Mouse (Mus musculus) heart, embryonic 10.5 days (tissue): ENCODE results near the gene Psmb4. TPM values are rescaled to one million over a fixed set of nuclear protein-coding genes. Genes with fewer than 3 reads are reported as not detected.
"Not testable (repeated sequence)": the region's sequence is repeated elsewhere in the genome, so short reads cannot be mapped to it uniquely, and the experiment has no call there.

Source experiments
- DNase-seq: peaks from one replicate; pipeline ENCODE4 v3.0.0-alpha.2; 2017; ENCODE audit warnings: low spot score
- H3K27ac ChIP-seq: fragments of 300-500 bp; sonication (generic); 2 replicates; pipeline ENCODE4 v1.5.1; 2016; ENCODE audit warnings: mild to moderate bottlenecking
- H3K27me3 ChIP-seq: fragments of 300-500 bp; sonication (generic); 2 replicates; pipeline ENCODE4 v1.6.1; 2016; ENCODE audit warnings: mild to moderate bottlenecking; ENCODE audit not compliant: poor library complexity, insufficient read depth, severe bottlenecking
- H3K36me3 ChIP-seq: fragments of 300-500 bp; sonication (generic); 2 replicates; pipeline ENCODE4 v1.6.1; 2016; ENCODE audit warnings: mild to moderate bottlenecking, moderate library complexity
- H3K4me1 ChIP-seq: fragments of 300-500 bp; sonication (generic); 2 replicates; pipeline ENCODE4 v1.6.1; 2016; ENCODE audit warnings: mild to moderate bottlenecking
- H3K4me3 ChIP-seq: fragments of 300-500 bp; sonication (generic); 2 replicates; pipeline ENCODE4 v1.5.1; 2016; ENCODE audit warnings: mild to moderate bottlenecking, moderate library complexity
- H3K9me3 ChIP-seq: fragments of 300-500 bp; sonication (generic); 2 replicates; pipeline ENCODE4 v1.6.1; 2016; ENCODE audit warnings: mild to moderate bottlenecking, moderate library complexity
- WGBS: fragments of 180-500 bp; shearing (Covaris S2); methylation state at CpG from one replicate; pipeline ENCODE4 v1.1.7; 2016; 5-methylcytosine and 5-hydroxymethylcytosine counted together
- polyA plus RNA-seq: library from polyadenylated mRNA; unstranded; fragments of >200 nt; fragmentation: Nextera tagmentation; extraction: Ambion mirVana; gene quantifications from 2 replicates; pipeline ENCODE4 v1.2.1, GENCODE M21; 2016

Psmb4 gene
- polyA plus RNA-seq, 1 experiment from 2014 or later, result 348 TPM

DNA sequence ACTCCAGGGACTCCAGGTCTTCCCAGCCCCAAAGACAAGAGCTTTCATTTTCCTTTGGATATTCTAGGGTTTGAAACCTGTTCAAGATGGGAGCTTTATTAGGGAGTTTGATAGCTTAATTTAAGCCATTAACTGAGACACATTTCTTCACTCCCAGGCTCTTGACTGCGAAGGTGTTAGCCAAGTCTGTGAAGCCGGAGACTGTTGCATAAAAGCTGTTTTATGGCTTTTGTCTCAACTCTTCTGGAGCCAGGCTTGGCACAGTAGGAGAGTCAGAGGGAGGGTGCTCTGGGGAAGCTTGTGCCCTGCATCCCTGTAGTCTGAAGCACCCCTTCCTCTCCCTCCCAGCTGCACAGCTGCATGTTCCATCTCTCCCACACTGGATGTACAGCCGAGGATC is 35.6 kb upstream of the Psmb4 start:
- Histone ChIP-seq H3K27me3 (no peaks in the 10 kb centered on the region), H3K4me3 (no peak overlapping the region), H3K27ac (no peak overlapping the region), H3K36me3 (no peaks in the 10 kb centered on the region), H3K9me3 (no peaks in the 10 kb centered on the region), H3K4me1 (peaks cover 11% of the 10 kb centered on the region)
- no peak for DNase-seq
- WGBS, result 64% methylated on average over 3 of the region's 3 CpGs

DNA sequence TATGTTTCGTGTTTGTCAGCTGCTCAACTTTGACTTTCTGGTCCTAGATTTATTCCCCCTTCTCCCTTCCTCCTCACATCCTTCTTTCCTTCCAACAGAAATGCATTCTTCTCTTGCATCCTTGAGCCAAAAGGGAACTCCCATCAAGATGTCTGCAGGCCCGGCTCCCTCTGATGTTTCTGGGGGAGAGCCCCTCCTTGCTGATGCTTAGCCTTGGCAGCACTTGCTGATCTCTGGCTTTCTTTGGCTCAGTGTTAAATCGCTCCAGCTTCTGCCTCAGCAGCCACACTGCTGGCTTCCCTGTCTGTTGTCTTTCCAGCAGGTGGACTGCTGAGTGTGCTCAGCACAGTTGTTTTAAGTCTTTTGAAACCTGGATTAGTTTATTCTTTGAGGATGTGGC is 34.3 kb upstream of the Psmb4 start:
- Histone ChIP-seq H3K27ac (no peak overlapping the region), H3K36me3 (no peaks in the 10 kb centered on the region), H3K4me1 (peaks cover 9% of the 10 kb centered on the region), H3K4me3 (no peak overlapping the region), H3K9me3 (no peaks in the 10 kb centered on the region), H3K27me3 (no peaks in the 10 kb centered on the region)
- DNase-seq, result no peak
- WGBS, result 51% methylated on average over 3 of the region's 3 CpGs

DNA sequence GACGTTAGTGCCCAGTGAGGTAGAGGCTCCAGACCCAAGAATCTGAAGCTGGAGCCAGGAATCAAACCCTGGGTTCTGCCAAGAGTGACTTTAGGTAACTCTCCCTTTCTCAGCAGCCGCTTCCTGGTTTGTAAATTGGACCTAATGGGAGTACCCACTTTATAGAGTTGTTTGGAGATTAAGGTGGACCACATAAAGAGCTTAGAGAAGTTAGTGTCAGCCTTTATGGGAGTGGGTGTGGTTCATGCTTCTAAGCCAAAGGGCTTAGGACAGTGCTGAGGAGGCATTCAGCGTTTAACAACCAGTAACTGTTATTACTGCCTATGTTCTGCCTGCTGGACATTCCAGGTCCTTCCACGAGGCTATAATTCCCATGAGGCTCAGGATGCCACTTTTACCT is 32.1 kb upstream of the Psmb4 start:
- no peak overlapping the region for H3K27ac ChIP-seq
- no peak for DNase-seq
- H3K27me3 ChIP-seq, result no peaks in the 10 kb centered on the region
- no peaks in the 10 kb centered on the region for H3K9me3 ChIP-seq
- H3K4me1 ChIP-seq, result peaks cover 8% of the 10 kb centered on the region
- 77% methylated on average over 4 of the region's 4 CpGs for WGBS
- no peak overlapping the region for H3K4me3 ChIP-seq
- no peaks in the 10 kb centered on the region for H3K36me3 ChIP-seq

DNA sequence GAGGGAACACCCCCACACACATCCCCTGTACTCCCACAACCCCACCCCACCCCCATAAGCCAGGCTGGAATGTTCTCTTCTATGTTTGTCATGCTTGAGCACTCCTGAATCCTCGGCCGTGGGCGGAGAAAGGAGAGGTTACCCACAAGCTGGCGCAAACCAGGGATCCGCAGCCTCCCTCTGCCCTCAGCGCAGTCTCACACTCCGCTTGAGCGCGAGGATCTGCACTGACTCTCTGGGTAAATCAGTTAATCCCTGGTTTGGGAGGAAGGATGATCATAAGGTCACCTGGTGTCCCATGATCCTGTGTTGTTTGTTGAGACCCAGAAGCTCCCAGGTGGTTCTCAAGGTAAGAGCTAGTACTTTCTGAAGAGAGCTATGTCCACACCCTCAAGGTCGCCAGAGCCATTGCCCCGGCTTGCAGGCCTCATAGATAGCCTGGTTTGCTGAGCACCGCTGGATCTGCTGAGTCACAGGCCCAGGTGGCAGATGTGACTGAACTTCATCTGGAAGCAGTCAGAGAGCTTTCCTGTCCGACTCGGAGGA is 31.1 kb upstream of the Psmb4 start:
- whole genome bisulfite sequencing, result 55% methylated on average over 14 of the region's 14 CpGs
- DNase-seq, result peak; percentile 80
- no peaks in the 10 kb centered on the region for H3K36me3 ChIP-seq

DNA sequence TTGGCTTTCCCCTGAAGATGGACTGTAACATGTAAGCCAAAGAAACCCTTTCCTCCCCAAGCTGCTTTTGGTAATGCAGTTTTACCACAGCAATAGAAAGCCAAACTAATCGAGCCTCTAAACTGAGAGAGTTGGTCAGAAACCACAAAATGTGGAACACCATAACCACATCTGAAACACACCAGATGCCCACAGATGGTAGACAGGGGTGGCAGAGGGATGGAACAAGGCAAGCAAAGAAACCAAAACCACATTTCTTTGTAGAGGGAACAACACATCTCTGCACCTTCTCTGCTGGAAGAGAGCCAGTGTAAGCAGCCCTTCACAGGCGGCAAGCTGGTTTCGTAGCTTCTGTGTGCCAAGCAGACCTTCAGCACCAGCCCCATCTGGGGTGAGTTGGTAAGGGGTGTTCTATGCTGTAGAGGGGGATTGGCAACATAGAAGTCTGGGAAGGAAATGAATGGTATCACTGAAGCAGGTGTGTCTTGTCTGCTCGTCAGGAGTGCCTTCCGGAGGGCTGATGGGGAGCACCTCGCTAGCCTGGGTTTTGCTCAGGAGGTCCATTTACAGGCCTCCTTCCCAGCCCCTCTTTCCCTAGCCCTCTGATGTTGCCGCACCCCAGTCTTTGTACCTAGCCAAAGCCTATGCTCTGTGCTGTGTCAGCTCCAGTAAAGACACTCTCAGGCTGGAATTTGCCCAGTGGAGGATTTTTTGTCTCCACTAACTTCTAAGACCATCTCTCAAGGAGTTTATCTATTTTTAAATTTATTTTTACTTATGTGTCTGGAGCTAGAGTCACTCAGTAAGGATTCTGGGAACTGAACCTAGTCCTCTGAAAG is 29.4 kb upstream of the Psmb4 start:
- H3K27ac ChIP-seq, result no peak overlapping the region
- H3K4me1 ChIP-seq, result peaks cover 8% of the 10 kb centered on the region
- WGBS, result 88% methylated on average over 7 of the region's 7 CpGs
- no peak overlapping the region for H3K4me3 ChIP-seq
- no peaks in the 10 kb centered on the region for H3K27me3 ChIP-seq
- DNase-seq, result no peak
- H3K36me3 ChIP-seq, result no peaks in the 10 kb centered on the region
- no peaks in the 10 kb centered on the region for H3K9me3 ChIP-seq

More for the DNA sequence above, 31.1 kb upstream of the Psmb4 start:
- no peak overlapping the region for H3K4me3 ChIP-seq
- no peaks in the 10 kb centered on the region for H3K9me3 ChIP-seq
- H3K4me1 ChIP-seq, result peaks cover 8% of the 10 kb centered on the region
- H3K27ac ChIP-seq, result peak overlapping the region; percentile 69; the same call in 1 of the 2 replicates
- no peaks in the 10 kb centered on the region for H3K27me3 ChIP-seq

DNA sequence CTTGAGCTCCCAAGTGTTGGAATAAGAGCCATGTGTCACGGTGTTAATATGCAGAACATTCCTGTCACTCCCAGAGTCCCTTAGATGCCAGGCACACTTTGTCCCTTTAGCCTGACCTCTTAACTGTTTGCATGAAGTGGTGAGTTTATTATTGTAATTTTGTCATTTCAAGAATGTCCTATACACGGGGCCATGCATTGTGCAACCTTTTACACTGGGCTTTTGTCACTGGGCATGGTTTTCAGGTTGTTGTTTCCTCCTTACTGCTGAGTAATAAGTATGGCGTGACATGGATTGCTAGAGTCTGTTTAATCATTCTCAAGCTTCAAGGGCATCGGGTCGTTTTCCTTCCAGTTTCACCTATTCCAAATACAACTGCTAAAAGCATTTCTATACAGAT is 27.0 kb upstream of the Psmb4 start:
- H3K27ac ChIP-seq, result no peak overlapping the region
- no peaks in the 10 kb centered on the region for H3K9me3 ChIP-seq
- 70% methylated on average over 5 of the region's 5 CpGs for WGBS
- DNase-seq, result no peak
- peaks cover 8% of the 10 kb centered on the region for H3K4me1 ChIP-seq
- no peak overlapping the region for H3K4me3 ChIP-seq
- H3K36me3 ChIP-seq, result no peaks in the 10 kb centered on the region
- no peaks in the 10 kb centered on the region for H3K27me3 ChIP-seq

DNA sequence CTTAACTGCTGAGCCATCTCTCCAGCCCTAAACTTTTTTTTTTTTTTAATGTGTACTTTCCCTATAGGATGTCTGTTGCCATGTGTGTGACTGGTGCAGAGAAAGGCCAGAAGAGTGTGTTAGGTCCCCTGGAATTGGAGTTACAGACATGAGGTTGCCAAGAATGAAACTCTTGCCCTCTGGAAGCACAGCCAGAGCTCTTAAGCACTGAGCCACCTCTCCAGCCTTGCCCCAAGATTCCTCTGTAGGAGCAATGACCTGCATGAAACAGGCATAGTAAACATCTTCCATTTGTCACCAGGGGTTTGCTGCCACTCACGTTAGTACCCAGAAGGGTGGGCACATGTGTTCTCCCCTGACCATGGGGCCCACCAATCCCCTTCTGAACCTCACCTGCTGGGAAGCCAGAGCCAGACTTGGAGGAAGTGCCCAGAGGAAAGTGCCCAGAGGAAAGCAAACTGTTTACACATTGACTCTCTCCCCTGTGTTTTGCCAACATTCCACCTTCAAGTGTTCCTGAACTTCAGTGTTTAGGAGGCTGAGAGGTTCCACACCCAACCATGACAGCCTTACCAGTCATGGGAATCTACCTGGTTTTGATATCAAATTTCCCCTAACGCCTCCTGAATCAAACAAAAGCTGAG is 24.4 kb upstream of the Psmb4 start:
- Histone ChIP-seq H3K27ac (no peak overlapping the region), H3K27me3 (no peaks in the 10 kb centered on the region), H3K4me1 (no peaks in the 10 kb centered on the region), H3K4me3 (no peak overlapping the region), H3K36me3 (no peaks in the 10 kb centered on the region), H3K9me3 (no peaks in the 10 kb centered on the region)
- no peak for DNase-seq
- WGBS, result 63% methylated on average over 2 of the region's 2 CpGs

DNA sequence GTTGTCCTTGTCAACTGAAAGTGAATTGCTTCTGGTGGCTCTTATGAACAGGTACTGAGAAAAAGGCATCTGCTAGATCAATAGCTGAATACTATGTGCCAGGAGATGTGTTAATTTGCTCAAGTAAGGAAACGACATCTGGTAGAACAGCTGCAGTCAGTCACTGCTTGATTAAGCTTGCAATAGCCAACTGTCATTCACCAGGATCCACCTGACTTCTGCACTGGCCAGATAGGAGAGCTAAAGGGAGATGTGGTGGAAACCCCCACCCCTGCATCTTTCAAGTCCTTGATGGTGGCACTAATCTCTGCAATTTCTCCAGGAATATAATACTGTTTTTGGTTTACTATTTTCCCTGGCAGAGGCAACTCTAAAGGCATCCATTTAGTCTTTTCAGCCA is 19.7 kb upstream of the Psmb4 start:
- H3K36me3 ChIP-seq, result no peaks in the 10 kb centered on the region
- H3K4me1 ChIP-seq, result no peaks in the 10 kb centered on the region
- WGBS, result 41% methylated on average over 1 of the region's 1 CpGs
- H3K27me3 ChIP-seq, result no peaks in the 10 kb centered on the region
- H3K9me3 ChIP-seq, result no peaks in the 10 kb centered on the region
- H3K4me3 ChIP-seq, result no peak overlapping the region
- no peak for DNase-seq
- H3K27ac ChIP-seq, result no peak overlapping the region

DNA sequence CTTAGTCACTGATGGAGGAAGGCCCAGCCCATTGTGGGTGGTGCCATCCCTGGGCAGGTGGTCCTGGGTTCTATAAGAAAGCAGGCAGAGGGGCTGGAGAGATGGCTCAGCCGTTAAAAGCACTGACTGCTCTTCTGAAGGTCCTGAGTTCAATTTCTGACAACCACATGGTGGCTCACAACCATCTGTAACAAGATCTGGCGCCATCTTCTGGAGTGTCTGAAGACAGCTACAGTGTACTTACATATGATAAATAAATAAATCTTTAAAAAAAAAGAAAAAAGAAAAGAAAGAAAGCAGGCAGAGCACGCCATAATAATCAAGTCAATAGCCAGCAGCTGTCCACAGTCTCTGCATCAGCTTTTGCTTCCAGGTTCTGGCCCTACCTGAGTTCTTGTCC is 18.0 kb upstream of the Psmb4 start:
- H3K4me1 ChIP-seq, DNase-seq, H3K36me3 ChIP-seq, H3K4me3 ChIP-seq, H3K27me3 ChIP-seq, H3K9me3 ChIP-seq, H3K27ac ChIP-seq: not testable (repeated sequence)
- 55% methylated on average over 3 of the region's 3 CpGs for WGBS

DNA sequence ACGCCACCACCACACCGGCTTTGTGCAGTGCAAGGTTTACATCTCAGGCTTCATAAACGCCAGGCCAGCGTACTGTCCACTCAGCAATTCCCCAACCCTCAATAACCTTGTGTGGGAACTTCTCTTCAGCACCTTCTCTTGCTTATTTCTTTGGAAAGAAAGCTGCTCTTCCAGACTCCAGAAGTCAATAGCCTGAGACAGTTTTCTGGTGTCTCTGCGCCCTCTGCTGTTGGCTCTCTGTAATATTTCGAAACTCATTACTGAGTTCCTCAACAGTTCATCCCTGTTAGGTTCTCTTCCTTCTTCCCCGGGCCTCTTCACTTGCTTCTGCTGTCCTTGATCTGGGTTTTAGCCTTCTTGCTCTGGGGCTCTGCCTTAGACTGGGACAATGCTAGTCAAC is 16.0 kb upstream of the Psmb4 start:
- Histone ChIP-seq H3K4me3 (no peak overlapping the region), H3K27ac (no peak overlapping the region), H3K36me3 (no peaks in the 10 kb centered on the region), H3K9me3 (no peaks in the 10 kb centered on the region), H3K27me3 (no peaks in the 10 kb centered on the region), H3K4me1 (no peaks in the 10 kb centered on the region)
- WGBS, result 20% methylated on average over 7 of the region's 7 CpGs
- DNase-seq, result no peak

DNA sequence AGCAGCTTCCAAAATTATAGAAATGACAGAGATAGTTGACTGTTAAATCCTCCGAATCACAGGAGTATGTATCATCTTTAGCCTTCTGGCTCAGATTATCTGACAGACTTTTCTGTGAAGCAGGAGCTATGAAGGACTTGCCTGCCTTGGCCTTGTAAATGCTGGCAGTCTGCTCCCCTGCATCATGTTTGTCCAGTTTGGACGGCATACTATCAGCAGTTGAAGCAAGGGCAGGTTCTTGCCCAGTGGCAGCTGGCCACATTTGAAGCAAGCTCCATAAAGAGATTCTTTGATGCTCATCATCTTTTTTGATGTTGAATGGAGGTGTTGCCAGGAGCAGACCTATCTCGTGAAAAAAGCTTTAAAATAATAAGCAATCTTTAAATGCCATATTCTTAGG is 7.3 kb upstream of the Psmb4 start:
- H3K27me3 ChIP-seq, result no peaks in the 10 kb centered on the region
- no peaks in the 10 kb centered on the region for H3K4me1 ChIP-seq
- H3K27ac ChIP-seq, result no peak overlapping the region
- no peak overlapping the region for H3K4me3 ChIP-seq
- WGBS, result 68% methylated on average over 3 of the region's 3 CpGs
- DNase-seq, result no peak
- H3K36me3 ChIP-seq, result no peaks in the 10 kb centered on the region
- H3K9me3 ChIP-seq, result no peaks in the 10 kb centered on the region

DNA sequence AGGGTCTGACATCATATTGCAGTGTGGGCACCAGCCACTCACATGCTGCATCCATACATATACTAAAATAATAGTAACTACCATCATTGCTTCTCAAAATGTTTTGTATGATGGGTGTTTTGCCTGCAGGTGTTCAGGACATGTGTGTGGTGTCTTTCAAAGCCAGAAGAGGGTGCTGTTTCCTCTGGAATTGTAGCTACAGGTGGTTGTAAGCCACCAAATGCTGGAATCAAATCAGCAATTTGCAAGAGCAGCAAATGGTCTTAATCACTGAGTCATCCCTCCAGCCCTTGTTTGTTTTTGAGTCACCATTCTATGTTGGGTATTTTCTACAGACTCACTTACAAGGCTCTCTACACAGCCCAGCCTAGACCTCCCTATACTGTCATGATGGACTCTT is 1.8 kb upstream of the Psmb4 start:
- Histone ChIP-seq H3K4me1 (peaks cover 17% of the 10 kb centered on the region), H3K9me3 (no peaks in the 10 kb centered on the region), H3K27me3 (no peaks in the 10 kb centered on the region), H3K36me3 (peaks cover 17% of the 10 kb centered on the region), H3K27ac (no peak overlapping the region), H3K4me3 (no peak overlapping the region)
- no peak for DNase-seq

DNA sequence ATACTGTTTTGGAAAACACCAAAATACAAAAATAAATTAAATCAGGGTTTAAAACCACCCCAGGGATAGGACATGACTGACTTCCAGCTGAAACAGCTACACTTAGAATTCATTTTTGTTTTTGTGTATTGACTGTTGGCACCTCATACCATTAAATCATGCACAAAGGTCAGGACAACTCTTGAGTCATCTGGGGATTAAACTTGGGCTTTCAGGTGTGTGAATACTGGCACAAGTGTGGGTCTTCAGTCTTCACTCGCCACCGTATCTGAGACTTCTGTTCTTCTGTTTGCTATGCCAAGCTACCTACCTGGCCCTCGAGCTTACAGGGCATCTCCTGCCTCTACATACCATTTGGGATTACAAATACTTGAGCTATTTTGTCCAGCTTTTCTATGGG is 4.2 kb downstream of the Psmb4 start:
- Histone ChIP-seq H3K4me1 (peaks cover 20% of the 10 kb centered on the region), H3K27ac (no peak overlapping the region), H3K9me3 (no peaks in the 10 kb centered on the region), H3K36me3 (peaks cover 72% of the 10 kb centered on the region), H3K4me3 (no peak overlapping the region), H3K27me3 (no peaks in the 10 kb centered on the region)
- 82% methylated on average over 3 of the region's 3 CpGs for WGBS
- no peak for DNase-seq
